Mouse (Mus musculus): ENCODE measurements around the gene a. TPM values are rescaled to one million over a fixed set of nuclear protein-coding genes. Genes with fewer than 3 reads are reported as not detected.
A peak's percentile ranks its signal among the peaks of the same experiment; 100 is the strongest.

Gene a
- polyA plus RNA-seq, 1 experiment from 2014 or later: 0.18 TPM

DNA sequence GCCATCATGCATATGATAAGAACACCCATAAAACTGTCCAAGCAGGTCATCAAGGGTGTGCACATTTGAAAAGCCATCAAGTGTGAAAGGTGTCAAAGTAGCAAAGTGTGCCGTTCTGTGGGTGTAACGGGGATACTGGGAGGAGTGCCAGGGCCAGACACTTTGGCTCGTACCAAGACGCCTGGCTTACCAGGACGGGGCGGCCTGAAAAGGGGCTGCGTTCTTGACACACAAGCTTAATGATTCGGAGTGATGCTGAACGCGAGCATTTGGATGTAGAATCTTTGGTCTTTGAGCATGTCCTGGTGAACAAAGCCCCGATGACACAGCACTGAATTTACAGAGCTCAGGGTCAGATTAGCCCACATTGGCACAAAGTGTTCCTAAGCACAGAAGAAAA is 4.4 kb upstream of the a start:
- no peak for TF ChIP-seq CTCF (IDR thresholded peaks at IDR 0.05; ENCODE audit: low read depth)
- 75% methylated on average over 11 of the region's 11 CpGs for WGBS
- no peaks in the 10 kb centered on the region for H3K36me3 ChIP-seq (ENCODE audit: control insufficient read depth, insufficient read depth)
- H3K27me3 ChIP-seq (replicated peaks; ENCODE audit: control insufficient read depth, insufficient read depth, low read length): no peaks in the 10 kb centered on the region
- H3K4me2 ChIP-seq (replicated peaks; ENCODE audit: low read depth): no peak overlapping the region
- H3K4me1 ChIP-seq (replicated peaks; ENCODE audit: control insufficient read depth, insufficient read depth, low read length): no peaks in the 10 kb centered on the region
- H3K9ac ChIP-seq (ENCODE audit: low read depth, low read length): no peak overlapping the region
- H3K4me3 ChIP-seq (ENCODE audit: low read depth, low read length): no peak overlapping the region
- no peak overlapping the region for H3K27ac ChIP-seq (ENCODE audit: low read depth, low read length)
- ATAC-seq: no peak
- no peaks in the 10 kb centered on the region for H3K9me3 ChIP-seq (ENCODE audit: control insufficient read depth)

- no peak for TF ChIP-seq CTCF (IDR thresholded peaks at IDR 0.05; ENCODE audit: low read depth)
- Histone ChIP-seq H3K4me2 (replicated peaks; ENCODE audit: low read depth) (no peak overlapping the region), H3K36me3 (ENCODE audit: control insufficient read depth, insufficient read depth) (no peaks in the 10 kb centered on the region), H3K27ac (ENCODE audit: low read depth, low read length) (no peak overlapping the region), H3K4me1 (replicated peaks; ENCODE audit: control insufficient read depth, insufficient read depth, low read length) (0 out of 2 replicates have a peak, but pooled peaks cover 9% of the 10 kb centered on the region), H3K9me3 (ENCODE audit: control insufficient read depth) (no peaks in the 10 kb centered on the region), H3K9ac (ENCODE audit: low read depth, low read length) (no peak overlapping the region), H3K27me3 (replicated peaks; ENCODE audit: control insufficient read depth, insufficient read depth, low read length) (no peaks in the 10 kb centered on the region), H3K4me3 (ENCODE audit: low read depth, low read length) (no peak overlapping the region)
- 63% methylated on average over 6 of the region's 6 CpGs for WGBS
- ATAC-seq: no peak
These were observed 1.8 kb upstream of the a start for GRCm38 (mm10) chr2:154789381-154789780.

- H3K9ac ChIP-seq (ENCODE audit: low read depth, low read length): no peak overlapping the region
- no peaks in the 10 kb centered on the region for H3K9me3 ChIP-seq (ENCODE audit: control insufficient read depth)
- H3K4me1 ChIP-seq (replicated peaks; ENCODE audit: control insufficient read depth, insufficient read depth, low read length): 0 out of 2 replicates have a peak, but pooled peaks cover 9% of the 10 kb centered on the region
- H3K4me2 ChIP-seq (replicated peaks; ENCODE audit: low read depth): peak overlapping the region; percentile 71
- 8% methylated on average over 14 of the region's 14 CpGs for WGBS
- no peaks in the 10 kb centered on the region for H3K27me3 ChIP-seq (replicated peaks; ENCODE audit: control insufficient read depth, insufficient read depth, low read length)
- peak overlapping the region; percentile 86 for H3K4me3 ChIP-seq (ENCODE audit: low read depth, low read length)
- no peak for ATAC-seq
- no peak for TF ChIP-seq CTCF (IDR thresholded peaks at IDR 0.05; ENCODE audit: low read depth)
- no peak overlapping the region for H3K27ac ChIP-seq (ENCODE audit: low read depth, low read length)
- H3K36me3 ChIP-seq (ENCODE audit: control insufficient read depth, insufficient read depth): no peaks in the 10 kb centered on the region
These were observed 1.1 kb upstream of the a start for GRCm38 (mm10) chr2:154789977-154790655.

- 1% methylated on average over 54 of the region's 67 CpGs for WGBS
- Histone ChIP-seq H3K4me3 (ENCODE audit: low read depth, low read length) (peak overlapping the region; percentile 86), H3K4me2 (replicated peaks; ENCODE audit: low read depth) (peak overlapping the region; percentile 71), H3K9me3 (ENCODE audit: control insufficient read depth) (no peaks in the 10 kb centered on the region), H3K27ac (ENCODE audit: low read depth, low read length) (peak overlapping the region; percentile 95), H3K4me1 (replicated peaks; ENCODE audit: control insufficient read depth, insufficient read depth, low read length) (peaks cover 14% of the 10 kb centered on the region; the same call in 1 of the 2 replicates), H3K36me3 (ENCODE audit: control insufficient read depth, insufficient read depth) (no peaks in the 10 kb centered on the region), H3K9ac (ENCODE audit: low read depth, low read length) (peak overlapping the region; percentile 90), H3K27me3 (replicated peaks; ENCODE audit: control insufficient read depth, insufficient read depth, low read length) (no peaks in the 10 kb centered on the region)
- peak; percentile 49 for ATAC-seq
- TF ChIP-seq CTCF (IDR thresholded peaks at IDR 0.05; ENCODE audit: low read depth): no peak
These were observed 750 bp downstream of the a start for GRCm38 (mm10) chr2:154791661-154792642.

- Histone ChIP-seq H3K9me3 (ENCODE audit: control insufficient read depth) (no peaks in the 10 kb centered on the region), H3K4me1 (replicated peaks; ENCODE audit: control insufficient read depth, insufficient read depth, low read length) (peaks cover 4% of the 10 kb centered on the region; the same call in 1 of the 2 replicates), H3K4me2 (replicated peaks; ENCODE audit: low read depth) (no peak overlapping the region), H3K9ac (ENCODE audit: low read depth, low read length) (no peak overlapping the region), H3K36me3 (ENCODE audit: control insufficient read depth, insufficient read depth) (peaks cover 3% of the 10 kb centered on the region; the same call in 1 of the 2 replicates), H3K27me3 (replicated peaks; ENCODE audit: control insufficient read depth, insufficient read depth, low read length) (no peaks in the 10 kb centered on the region), H3K4me3 (ENCODE audit: low read depth, low read length) (no peak overlapping the region), H3K27ac (ENCODE audit: low read depth, low read length) (no peak overlapping the region)
- TF ChIP-seq CTCF (IDR thresholded peaks at IDR 0.05; ENCODE audit: low read depth): no peak
- no peak for ATAC-seq
- 43% methylated on average over 1 of the region's 1 CpGs for WGBS
These were observed 12.2 kb downstream of the a start for GRCm38 (mm10) chr2:154803372-154803771.

- ATAC-seq: no peak
- H3K27me3 ChIP-seq (replicated peaks; ENCODE audit: control insufficient read depth, insufficient read depth, low read length): no peaks in the 10 kb centered on the region
- 65% methylated on average over 4 of the region's 4 CpGs for WGBS
These were observed 12.6 kb downstream of the a start for GRCm38 (mm10) chr2:154803845-154804244.

More at GRCm38 (mm10) chr2:154803845-154804244, 12.6 kb downstream of the a start:
- Histone ChIP-seq H3K36me3 (ENCODE audit: control insufficient read depth, insufficient read depth) (peaks cover 3% of the 10 kb centered on the region; the same call in 1 of the 2 replicates), H3K9ac (ENCODE audit: low read depth, low read length) (no peak overlapping the region), H3K9me3 (ENCODE audit: control insufficient read depth) (no peaks in the 10 kb centered on the region), H3K27ac (ENCODE audit: low read depth, low read length) (no peak overlapping the region), H3K4me1 (replicated peaks; ENCODE audit: control insufficient read depth, insufficient read depth, low read length) (peaks cover 4% of the 10 kb centered on the region; the same call in 1 of the 2 replicates), H3K4me2 (replicated peaks; ENCODE audit: low read depth) (no peak overlapping the region), H3K4me3 (ENCODE audit: low read depth, low read length) (no peak overlapping the region)
- TF ChIP-seq CTCF (IDR thresholded peaks at IDR 0.05; ENCODE audit: low read depth): no peak

Measured in intestine, postnatal 0 days (tissue).